Mouse (Mus musculus) adipose tissue, adult 10 weeks (tissue): ENCODE measurements around the gene Gpr39. TPM values are rescaled to one million over a fixed set of nuclear protein-coding genes. Genes with fewer than 3 reads are reported as not detected.

Source experiments
- polyA plus RNA-seq: library from polyadenylated mRNA; stranded (reverse); fragments of 350-450 nt; fragmentation: Illumina TruSeq; extraction: RNeasy Lipid Tissue Mini Kit (QIAGEN cat#74804); gene quantifications from one replicate; pipeline ENCODE4 v1.2.3, GENCODE M21; 2014; ENCODE audit warnings: low read depth, low replicate concordance

Gene Gpr39
- 5.5 TPM for polyA plus RNA-seq

GRCm38 (mm10) chr1:125676790-125677273, at the start of gene Gpr39:
Gene Gpr39, plus strand, starts transcription at chr1:125676995.

GRCm38 (mm10) chr1:125912601-125913600, 236.1 kb downstream of the Gpr39 start, which contains the start of gene Lypd1:
Gene Lypd1, minus strand, starts transcription at chr1:125913101.

Other genes with a start within 250 kb of the Gpr39 start
- gene Actr3, start 241.3 kb upstream of the Gpr39 start, polyA plus RNA-seq, result 136 TPM
- 35.8 TPM for gene Slc35f5, start 116.4 kb upstream of the Gpr39 start, polyA plus RNA-seq
- 1.1 TPM for gene Lypd1, start 236.1 kb downstream of the Gpr39 start, polyA plus RNA-seq